Mouse (Mus musculus) cerebellum, adult 2 months (tissue): ENCODE measurements around the gene Mlph.

ENCODE experiments used
- CTCF ChIP-seq: fragments of 200-500 bp; IDR thresholded peaks from 2 replicates; pipeline ENCODE4 v1.5.1; 2011; ENCODE audit warnings: low read depth, mild to moderate bottlenecking, control low read depth, low read length, moderate library complexity, borderline replicate concordance; ENCODE audit not compliant: insufficient read depth
- POLR2A ChIP-seq: fragments of 200-500 bp; IDR thresholded peaks from 2 replicates; pipeline ENCODE4 v1.6.1; 2011; ENCODE audit warnings: low read length, control low read depth, borderline replicate concordance; ENCODE audit not compliant: insufficient read depth

DNA sequence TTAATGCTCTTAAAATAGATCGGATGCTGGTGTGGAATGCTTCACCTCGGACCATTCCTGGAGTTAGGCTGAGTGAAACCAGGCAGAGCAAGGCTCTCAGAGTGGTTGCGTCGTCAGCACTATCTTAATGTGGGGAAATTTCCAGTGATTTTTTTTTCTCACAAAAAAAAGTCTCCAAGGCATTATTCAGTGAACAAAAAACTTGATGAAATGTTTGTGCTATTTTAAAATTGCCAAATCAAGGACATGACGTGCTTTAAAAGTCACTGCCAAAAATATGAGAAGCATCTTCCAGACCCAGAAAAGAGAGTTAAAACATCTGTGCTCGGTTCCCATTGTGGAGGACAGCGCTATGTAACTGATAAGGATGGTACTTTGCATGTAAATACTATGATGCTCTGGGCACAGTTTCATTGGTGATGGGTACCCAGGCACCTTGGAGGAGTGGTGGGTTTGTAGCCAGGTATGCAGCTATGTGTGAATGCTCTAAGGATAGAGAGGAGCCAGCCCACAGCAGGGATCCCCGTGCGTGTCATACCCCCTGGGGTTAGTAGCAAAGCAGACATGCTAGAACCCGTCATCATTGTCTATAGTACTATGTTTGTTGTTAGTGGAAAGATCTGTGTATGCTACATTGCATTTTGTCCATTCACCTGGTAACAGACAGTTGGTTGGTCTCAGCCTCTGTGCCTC lies 65.9 kb downstream of the Mlph start:
- TF ChIP-seq CTCF (no peak), POLR2A (no peak)
